Comparison of ENCODE assay signal across 9 mouse cellular contexts in the genomic region with DNA sequence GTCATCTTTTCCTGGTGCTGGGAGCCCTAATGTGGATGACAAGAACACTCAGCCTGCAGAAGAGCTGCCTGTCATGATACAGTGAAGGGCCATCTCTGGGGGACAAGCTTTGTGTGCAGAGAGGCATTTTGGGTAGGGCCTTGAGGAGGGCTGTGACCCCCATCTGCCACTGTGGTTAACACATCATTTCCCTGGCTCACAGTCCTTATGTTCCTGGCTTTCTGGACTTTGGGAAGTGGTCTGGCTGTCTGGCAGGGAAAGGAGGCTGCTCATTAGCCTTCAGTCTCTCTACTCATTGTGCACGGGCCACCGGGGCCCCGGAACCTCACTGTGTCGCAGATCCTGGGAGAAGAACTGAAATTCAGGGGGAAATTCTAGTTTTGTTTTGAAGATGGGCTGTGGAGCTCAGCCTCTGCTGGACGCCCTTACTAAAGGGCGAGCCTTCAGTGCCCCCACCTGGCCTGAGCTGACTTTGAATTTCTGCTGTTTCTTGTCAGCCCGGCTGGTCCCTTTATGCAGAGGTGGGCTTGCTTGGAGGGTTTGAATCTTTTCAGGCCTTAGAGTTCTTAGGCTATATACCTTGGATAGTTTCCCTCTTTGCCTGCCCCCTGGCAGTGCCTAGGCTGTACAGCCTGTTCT. TPM values are rescaled to one million over a fixed set of nuclear protein-coding genes. Genes with fewer than 3 reads are reported as not detected.
DNase-seq lines count a peak whose midpoint lies in the region; ATAC-seq lines count a peak whose summit lies in the region.
"Had no signal": no experiment of that assay in that cellular context is flagged by ENCODE, and none has a peak within 500 bp of the region (broad histone marks: within the 10 kb centered on the region; RNA-seq: fewer than 3 reads in every experiment).

No protein-coding gene starts in this region.

- no peaks in the 10 kb centered on the region for H3K27me3 ChIP-seq in heart, embryonic 16.5 days (ENCODE audit: control insufficient read depth, insufficient read depth, low read length)
- H3K27me3 ChIP-seq in midbrain, embryonic 12.5 days: no peaks in the 10 kb centered on the region
- H3K27me3 ChIP-seq in midbrain, embryonic 11.5 days (ENCODE audit: control insufficient read depth, insufficient read depth, low read length): no peaks in the 10 kb centered on the region
- no peaks in the 10 kb centered on the region for H3K27me3 ChIP-seq in forebrain, embryonic 15.5 days
- no peaks in the 10 kb centered on the region for H3K27me3 ChIP-seq in midbrain, embryonic 13.5 days

- peak overlapping the region; percentile 82 for H3K27ac ChIP-seq in heart, embryonic 16.5 days (ENCODE audit: low read length)
- peak overlapping the region; percentile 17 for H3K27ac ChIP-seq in midbrain, embryonic 12.5 days (replicated peaks)
- no peak overlapping the region for H3K27ac ChIP-seq in midbrain, embryonic 11.5 days (ENCODE audit: low read depth, low read length)
- peak overlapping the region; percentile 54 for H3K27ac ChIP-seq in forebrain, embryonic 15.5 days (replicated peaks)
- peak overlapping the region; percentile 56 for H3K27ac ChIP-seq in midbrain, embryonic 13.5 days

- no peak overlapping the region for H3K4me2 ChIP-seq in heart, embryonic 16.5 days (ENCODE audit: low read depth, low read length)
- no peak overlapping the region for H3K4me2 ChIP-seq in midbrain, embryonic 12.5 days (replicated peaks)
- no peak overlapping the region for H3K4me2 ChIP-seq in midbrain, embryonic 11.5 days
- no peak overlapping the region for H3K4me2 ChIP-seq in forebrain, embryonic 15.5 days (replicated peaks)
- H3K4me2 ChIP-seq in midbrain, embryonic 13.5 days (replicated peaks): no peak overlapping the region

- WGBS in heart, embryonic 16.5 days: 55% methylated on average over 7 of the region's 7 CpGs
- 68% methylated on average over 7 of the region's 7 CpGs for WGBS in midbrain, embryonic 12.5 days
- 74% methylated on average over 7 of the region's 7 CpGs for WGBS in midbrain, embryonic 11.5 days
- 39% methylated on average over 7 of the region's 7 CpGs for WGBS in forebrain, embryonic 15.5 days
- WGBS in midbrain, embryonic 13.5 days: 64% methylated on average over 7 of the region's 7 CpGs

- peaks cover 95% of the 10 kb centered on the region for H3K4me1 ChIP-seq in heart, embryonic 16.5 days (ENCODE audit: control insufficient read depth, insufficient read depth, low read length)
- peaks cover 98% of the 10 kb centered on the region for H3K4me1 ChIP-seq in midbrain, embryonic 12.5 days
- peaks cover 77% of the 10 kb centered on the region for H3K4me1 ChIP-seq in midbrain, embryonic 11.5 days (ENCODE audit: control insufficient read depth, insufficient read depth, low read length)
- peaks cover 96% of the 10 kb centered on the region for H3K4me1 ChIP-seq in forebrain, embryonic 15.5 days
- peaks cover 98% of the 10 kb centered on the region for H3K4me1 ChIP-seq in midbrain, embryonic 13.5 days (replicated peaks)

- H3K9me3 ChIP-seq in heart, embryonic 16.5 days (replicated peaks; ENCODE audit: control insufficient read depth, low read length): no peaks in the 10 kb centered on the region
- no peaks in the 10 kb centered on the region for H3K9me3 ChIP-seq in midbrain, embryonic 12.5 days
- no peaks in the 10 kb centered on the region for H3K9me3 ChIP-seq in midbrain, embryonic 11.5 days (ENCODE audit: control insufficient read depth, low read length)
- no peaks in the 10 kb centered on the region for H3K9me3 ChIP-seq in forebrain, embryonic 15.5 days
- H3K9me3 ChIP-seq in midbrain, embryonic 13.5 days: no peaks in the 10 kb centered on the region

- no peak overlapping the region for H3K4me3 ChIP-seq in heart, embryonic 16.5 days (ENCODE audit: low read length)
- H3K4me3 ChIP-seq in midbrain, embryonic 12.5 days: no peak overlapping the region
- H3K4me3 ChIP-seq in midbrain, embryonic 11.5 days (ENCODE audit: low read depth, low read length): no peak overlapping the region
- H3K4me3 ChIP-seq in forebrain, embryonic 15.5 days: no peak overlapping the region
- H3K4me3 ChIP-seq in midbrain, embryonic 13.5 days (replicated peaks): no peak overlapping the region

- DNase-seq in heart, adult 11 months: no peak
- no peak for DNase-seq in midbrain, embryonic 11.5 days (ENCODE audit: low spot score, missing footprints)
- DNase-seq in right cerebral cortex, postnatal 36 days (ENCODE audit: low spot score in 2 of 2): no peak
- no peak for DNase-seq in thymus, postnatal 36 days
- DNase-seq: lung, postnatal 36 days had no signal

- peak overlapping the region; percentile 19; the same call in 1 of the 2 replicates for H3K9ac ChIP-seq in heart, embryonic 16.5 days (ENCODE audit: low read length)
- H3K9ac ChIP-seq in midbrain, embryonic 12.5 days (replicated peaks): no peak overlapping the region
- no peak overlapping the region for H3K9ac ChIP-seq in midbrain, embryonic 11.5 days (ENCODE audit: low read length)
- H3K9ac ChIP-seq in forebrain, embryonic 15.5 days (replicated peaks): no peak overlapping the region
- no peak overlapping the region; the same call in 1 of the 2 replicates for H3K9ac ChIP-seq in midbrain, embryonic 13.5 days (replicated peaks)

- no peak for ATAC-seq in heart, embryonic 16.5 days (replicated peaks; ENCODE audit: extremely low read depth, insufficient read depth, low FRiP score)
- no peak for ATAC-seq in midbrain, embryonic 12.5 days (ENCODE audit: low FRiP score, low read depth)
- no peak for ATAC-seq in midbrain, embryonic 11.5 days (ENCODE audit: low FRiP score)
- ATAC-seq in forebrain, embryonic 15.5 days (replicated peaks): no peak
- no peak for ATAC-seq in midbrain, embryonic 13.5 days

- no peaks in the 10 kb centered on the region for H3K36me3 ChIP-seq in heart, embryonic 16.5 days (ENCODE audit: control insufficient read depth, insufficient read depth)
- H3K36me3 ChIP-seq in midbrain, embryonic 12.5 days: no peaks in the 10 kb centered on the region
- H3K36me3 ChIP-seq in midbrain, embryonic 11.5 days (ENCODE audit: control insufficient read depth, insufficient read depth, low read length): no peaks in the 10 kb centered on the region
- H3K36me3 ChIP-seq in forebrain, embryonic 15.5 days: no peaks in the 10 kb centered on the region
- no peaks in the 10 kb centered on the region for H3K36me3 ChIP-seq in midbrain, embryonic 13.5 days

RNA-seq across cellular contexts. Expression of a gene that starts 10.0 kb away (rescaled TPM):
- 20.6 and 22.6 TPM in 2 replicates for polyA plus RNA-seq in heart, embryonic 16.5 days (2015; fragmentation: Nextera tagmentation; extraction: Ambion mirVana)
- polyA plus RNA-seq in midbrain, embryonic 12.5 days (2016; fragmentation: Nextera tagmentation; extraction: Ambion mirVana): 79.4 and 82.5 TPM in 2 replicates
- 47.7 and 51.5 TPM in 2 replicates for polyA plus RNA-seq in midbrain, embryonic 11.5 days (2014; fragmentation: Nextera tagmentation; extraction: Ambion mirVana)
- polyA plus RNA-seq in forebrain, embryonic 15.5 days (2015; fragmentation: Nextera tagmentation; extraction: Ambion mirVana): 57.5 and 63.9 TPM in 2 replicates
- 68.8 and 80.3 TPM in 2 replicates for polyA plus RNA-seq in midbrain, embryonic 13.5 days (2015; fragmentation: Nextera tagmentation; extraction: Ambion mirVana)
